Mouse (Mus musculus): ENCODE data around the gene Sumf1. TPM values are rescaled to one million over a fixed set of nuclear protein-coding genes. Genes with fewer than 3 reads are reported as not detected.

Sumf1 gene
- polyA plus RNA-seq, 1 experiment from 2014 or later, result 11.7 TPM

- peaks cover 6% of the 10 kb centered on the region for H3K4me1 ChIP-seq (replicated peaks; ENCODE audit: control insufficient read depth, insufficient read depth, low read length)
- H3K27ac ChIP-seq (ENCODE audit: low read length), result no peak overlapping the region
- H3K36me3 ChIP-seq (ENCODE audit: control insufficient read depth, insufficient read depth), result no peaks in the 10 kb centered on the region
- H3K4me2 ChIP-seq (ENCODE audit: low read length), result no peak overlapping the region
- WGBS, result 96% methylated on average over 6 of the region's 6 CpGs
- H3K9me3 ChIP-seq (ENCODE audit: control insufficient read depth, low read length), result no peaks in the 10 kb centered on the region
- no peak overlapping the region for H3K4me3 ChIP-seq (replicated peaks; ENCODE audit: low read length)
- H3K27me3 ChIP-seq (replicated peaks; ENCODE audit: control insufficient read depth, insufficient read depth, low read length), result no peaks in the 10 kb centered on the region
- no peak for ATAC-seq
- H3K9ac ChIP-seq (replicated peaks; ENCODE audit: low read depth, low read length), result no peak overlapping the region
These were observed 67.5 kb downstream of the Sumf1 start for GRCm38 (mm10) chr6:108117881-108118280.

GRCm38 (mm10) chr6:108114971-108115370, 70.4 kb downstream of the Sumf1 start:
- Histone ChIP-seq H3K4me3 (replicated peaks; ENCODE audit: low read length) (no peak overlapping the region), H3K4me2 (ENCODE audit: low read length) (no peak overlapping the region), H3K4me1 (replicated peaks; ENCODE audit: control insufficient read depth, insufficient read depth, low read length) (peaks cover 2% of the 10 kb centered on the region; the same call in 1 of the 2 replicates), H3K9me3 (ENCODE audit: control insufficient read depth, low read length) (no peaks in the 10 kb centered on the region), H3K36me3 (ENCODE audit: control insufficient read depth, insufficient read depth) (no peaks in the 10 kb centered on the region), H3K27me3 (replicated peaks; ENCODE audit: control insufficient read depth, insufficient read depth, low read length) (no peaks in the 10 kb centered on the region), H3K9ac (replicated peaks; ENCODE audit: low read depth, low read length) (no peak overlapping the region), H3K27ac (ENCODE audit: low read length) (no peak overlapping the region)
- ATAC-seq, result no peak
- WGBS, result 100% methylated on average over 1 of the region's 1 CpGs

- Histone ChIP-seq H3K4me1 (replicated peaks; ENCODE audit: control insufficient read depth, insufficient read depth, low read length) (no peaks in the 10 kb centered on the region), H3K36me3 (ENCODE audit: control insufficient read depth, insufficient read depth) (no peaks in the 10 kb centered on the region), H3K27ac (ENCODE audit: low read length) (no peak overlapping the region), H3K9ac (replicated peaks; ENCODE audit: low read depth, low read length) (no peak overlapping the region), H3K9me3 (ENCODE audit: control insufficient read depth, low read length) (no peaks in the 10 kb centered on the region), H3K4me3 (replicated peaks; ENCODE audit: low read length) (no peak overlapping the region), H3K4me2 (ENCODE audit: low read length) (no peak overlapping the region), H3K27me3 (replicated peaks; ENCODE audit: control insufficient read depth, insufficient read depth, low read length) (no peaks in the 10 kb centered on the region)
- ATAC-seq, result no peak
These were observed 73.7 kb downstream of the Sumf1 start for GRCm38 (mm10) chr6:108111693-108112092.

DNA sequence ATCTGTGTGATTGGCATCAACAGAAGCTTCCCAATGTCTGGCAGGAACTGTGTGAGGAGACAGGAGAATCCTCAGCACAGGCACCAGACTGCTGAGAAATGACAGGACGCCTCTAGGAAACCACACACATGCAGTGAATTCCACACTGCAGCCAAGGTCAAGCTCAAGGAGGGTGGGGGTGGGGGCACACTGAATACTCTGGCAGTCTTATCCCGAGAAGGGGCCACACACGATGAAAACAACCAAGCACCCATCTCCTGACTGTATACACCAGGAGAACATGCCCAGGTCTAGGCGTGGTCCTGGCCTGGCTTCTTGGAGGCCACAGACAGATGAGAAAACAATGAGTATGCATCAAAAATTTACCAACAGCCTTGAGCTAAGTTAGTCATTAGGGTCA, 75.0 kb downstream of the Sumf1 start:
- no peak for ATAC-seq
- H3K4me2 ChIP-seq (ENCODE audit: low read length), result no peak overlapping the region
- H3K27ac ChIP-seq (ENCODE audit: low read length), result no peak overlapping the region
- H3K36me3 ChIP-seq (ENCODE audit: control insufficient read depth, insufficient read depth), result no peaks in the 10 kb centered on the region
- H3K27me3 ChIP-seq (replicated peaks; ENCODE audit: control insufficient read depth, insufficient read depth, low read length), result no peaks in the 10 kb centered on the region
- H3K9me3 ChIP-seq (ENCODE audit: control insufficient read depth, low read length), result no peaks in the 10 kb centered on the region
- no peak overlapping the region for H3K9ac ChIP-seq (replicated peaks; ENCODE audit: low read depth, low read length)
- WGBS, result 82% methylated on average over 4 of the region's 4 CpGs
- H3K4me3 ChIP-seq (replicated peaks; ENCODE audit: low read length), result no peak overlapping the region
- no peaks in the 10 kb centered on the region for H3K4me1 ChIP-seq (replicated peaks; ENCODE audit: control insufficient read depth, insufficient read depth, low read length)

GRCm38 (mm10) chr6:108107376-108107775, 78.0 kb downstream of the Sumf1 start:
- Histone ChIP-seq H3K9me3 (ENCODE audit: control insufficient read depth, low read length) (no peaks in the 10 kb centered on the region), H3K27me3 (replicated peaks; ENCODE audit: control insufficient read depth, insufficient read depth, low read length) (no peaks in the 10 kb centered on the region), H3K27ac (ENCODE audit: low read length) (no peak overlapping the region), H3K36me3 (ENCODE audit: control insufficient read depth, insufficient read depth) (no peaks in the 10 kb centered on the region), H3K4me2 (ENCODE audit: low read length) (no peak overlapping the region), H3K4me3 (replicated peaks; ENCODE audit: low read length) (no peak overlapping the region), H3K4me1 (replicated peaks; ENCODE audit: control insufficient read depth, insufficient read depth, low read length) (no peaks in the 10 kb centered on the region), H3K9ac (replicated peaks; ENCODE audit: low read depth, low read length) (no peak overlapping the region)
- no peak for ATAC-seq

- Histone ChIP-seq H3K27ac (ENCODE audit: low read length) (no peak overlapping the region), H3K9ac (replicated peaks; ENCODE audit: low read depth, low read length) (no peak overlapping the region), H3K4me2 (ENCODE audit: low read length) (no peak overlapping the region), H3K4me3 (replicated peaks; ENCODE audit: low read length) (no peak overlapping the region), H3K4me1 (replicated peaks; ENCODE audit: control insufficient read depth, insufficient read depth, low read length) (0 out of 2 replicates have a peak, but pooled peaks cover 3% of the 10 kb centered on the region), H3K27me3 (replicated peaks; ENCODE audit: control insufficient read depth, insufficient read depth, low read length) (no peaks in the 10 kb centered on the region), H3K36me3 (ENCODE audit: control insufficient read depth, insufficient read depth) (no peaks in the 10 kb centered on the region), H3K9me3 (ENCODE audit: control insufficient read depth, low read length) (no peaks in the 10 kb centered on the region)
- no peak for ATAC-seq
- 80% methylated on average over 10 of the region's 10 CpGs for WGBS
These were observed 83.2 kb downstream of the Sumf1 start for GRCm38 (mm10) chr6:108101936-108102830.

DNA sequence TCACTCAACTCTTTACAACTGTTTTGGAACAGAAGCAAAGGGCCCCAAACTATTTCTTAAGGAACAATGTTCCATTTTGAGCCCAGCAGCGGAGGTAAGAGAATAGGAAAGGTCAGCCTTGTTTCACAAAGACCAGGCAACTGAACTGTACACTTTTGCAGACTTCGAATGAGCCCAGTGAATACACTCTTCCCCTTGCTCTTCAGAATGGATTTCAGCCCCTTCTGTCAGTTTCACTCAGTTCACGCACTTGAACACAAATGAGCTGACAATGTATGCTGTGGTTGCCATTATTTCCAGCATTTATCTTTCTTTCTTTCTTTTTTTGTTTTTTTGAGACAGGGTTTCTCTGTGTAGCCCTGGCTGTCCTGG, 86.5 kb downstream of the Sumf1 start:
- H3K27ac ChIP-seq (ENCODE audit: low read length), result no peak overlapping the region
- H3K9me3 ChIP-seq (ENCODE audit: control insufficient read depth, low read length), result no peaks in the 10 kb centered on the region
- WGBS, result 32% methylated on average over 3 of the region's 3 CpGs
- no peaks in the 10 kb centered on the region for H3K36me3 ChIP-seq (ENCODE audit: control insufficient read depth, insufficient read depth)
- no peak overlapping the region for H3K4me3 ChIP-seq (replicated peaks; ENCODE audit: low read length)
- 0 out of 2 replicates have a peak, but pooled peaks have one; percentile 20 for ATAC-seq
- 0 out of 2 replicates have a peak, but pooled peaks cover 3% of the 10 kb centered on the region for H3K4me1 ChIP-seq (replicated peaks; ENCODE audit: control insufficient read depth, insufficient read depth, low read length)
- H3K27me3 ChIP-seq (replicated peaks; ENCODE audit: control insufficient read depth, insufficient read depth, low read length), result no peaks in the 10 kb centered on the region
- peak overlapping the region; percentile 10; the same call in 1 of the 2 replicates for H3K4me2 ChIP-seq (ENCODE audit: low read length)
- H3K9ac ChIP-seq (replicated peaks; ENCODE audit: low read depth, low read length), result no peak overlapping the region

DNA sequence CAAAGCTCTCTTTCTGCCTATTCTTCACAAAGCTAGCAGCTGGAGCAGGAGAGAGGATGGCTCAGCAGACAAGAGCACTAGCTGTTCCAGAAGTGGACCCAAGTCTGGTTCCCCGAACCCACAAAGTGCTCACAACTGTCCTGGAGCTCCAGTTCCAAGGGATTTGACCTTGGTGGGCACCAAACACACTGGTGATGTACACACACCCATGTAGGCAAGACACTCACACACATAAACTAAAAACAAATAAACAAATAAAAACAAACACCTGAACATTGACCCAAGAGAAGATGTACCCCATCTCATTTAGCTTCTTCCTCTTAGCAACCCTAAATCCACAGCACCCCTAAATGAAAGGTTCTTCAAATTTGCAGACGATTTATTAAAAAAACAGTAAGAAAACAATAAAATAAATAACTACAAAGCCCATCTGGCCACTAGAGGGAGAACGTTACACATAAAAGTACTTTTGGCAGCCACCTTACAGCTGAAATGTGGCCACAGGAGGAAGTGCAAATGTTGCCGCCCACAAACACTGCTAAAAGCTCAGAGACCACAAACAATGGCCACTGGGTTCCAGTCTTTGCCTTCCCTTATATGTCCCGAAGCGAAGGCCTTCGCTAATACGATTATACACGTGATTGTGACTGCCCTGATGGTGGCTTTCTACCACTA, 87.1 kb downstream of the Sumf1 start:
- H3K9me3 ChIP-seq (ENCODE audit: control insufficient read depth, low read length), result no peaks in the 10 kb centered on the region
- H3K4me1 ChIP-seq (replicated peaks; ENCODE audit: control insufficient read depth, insufficient read depth, low read length), result 0 out of 2 replicates have a peak, but pooled peaks cover 3% of the 10 kb centered on the region
- H3K36me3 ChIP-seq (ENCODE audit: control insufficient read depth, insufficient read depth), result no peaks in the 10 kb centered on the region
- H3K9ac ChIP-seq (replicated peaks; ENCODE audit: low read depth, low read length), result no peak overlapping the region
- H3K4me2 ChIP-seq (ENCODE audit: low read length), result peak overlapping the region; percentile 10; the same call in 1 of the 2 replicates
- no peak overlapping the region for H3K4me3 ChIP-seq (replicated peaks; ENCODE audit: low read length)
- H3K27ac ChIP-seq (ENCODE audit: low read length), result no peak overlapping the region
- 13% methylated on average over 9 of the region's 9 CpGs for WGBS
- H3K27me3 ChIP-seq (replicated peaks; ENCODE audit: control insufficient read depth, insufficient read depth, low read length), result no peaks in the 10 kb centered on the region
- peak; percentile 83 for ATAC-seq

GRCm38 (mm10) chr6:108095445-108095844, 89.9 kb downstream of the Sumf1 start:
- Histone ChIP-seq H3K9me3 (ENCODE audit: control insufficient read depth, low read length) (no peaks in the 10 kb centered on the region), H3K4me2 (ENCODE audit: low read length) (no peak overlapping the region), H3K27ac (ENCODE audit: low read length) (no peak overlapping the region), H3K36me3 (ENCODE audit: control insufficient read depth, insufficient read depth) (no peaks in the 10 kb centered on the region), H3K27me3 (replicated peaks; ENCODE audit: control insufficient read depth, insufficient read depth, low read length) (no peaks in the 10 kb centered on the region), H3K4me1 (replicated peaks; ENCODE audit: control insufficient read depth, insufficient read depth, low read length) (0 out of 2 replicates have a peak, but pooled peaks cover 3% of the 10 kb centered on the region), H3K9ac (replicated peaks; ENCODE audit: low read depth, low read length) (no peak overlapping the region), H3K4me3 (replicated peaks; ENCODE audit: low read length) (no peak overlapping the region)
- WGBS, result 77% methylated on average over 5 of the region's 5 CpGs
- no peak for ATAC-seq

All from forebrain, embryonic 16.5 days (tissue).